Mouse (Mus musculus) inflammation-experienced regulatory T-cells, adult 16 weeks (primary cell): Measurements from ENCODE around the gene Olfr1150-ps1. TPM values are rescaled to one million over a fixed set of nuclear protein-coding genes. Genes with fewer than 3 reads are reported as not detected.

ENCODE experiments used
- polyA plus RNA-seq: library from polyadenylated mRNA; unstranded; fragments of 100-300 nt; shearing (Covaris generic); gene quantifications from one replicate; pipeline ENCODE4 v1.2.1, GENCODE M21; 2017

The Olfr1150-ps1 gene
- not detected for polyA plus RNA-seq

DNA sequence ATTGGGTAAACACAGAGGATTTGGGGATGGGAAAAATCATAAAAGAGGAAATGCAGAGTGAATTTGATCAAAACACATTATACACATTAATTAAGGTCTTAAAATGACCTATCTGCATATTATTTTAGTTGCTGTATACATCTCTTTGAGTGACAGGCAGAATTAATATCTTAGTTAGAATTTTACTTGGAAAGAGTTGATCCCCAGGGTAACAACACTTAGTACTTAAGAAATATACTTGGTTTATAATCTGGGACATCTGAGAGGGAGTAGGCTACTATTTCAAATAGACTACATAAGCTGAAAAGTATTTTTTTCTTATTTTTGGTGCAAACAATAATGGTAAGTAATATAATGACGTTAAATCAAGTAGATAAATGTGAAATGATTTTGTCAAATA lies at the start of gene Olfr1150-ps1:
Gene Olfr1150-ps1, plus strand, starts transcription at position 301 of the 400 bp plus-strand sequence.

GRCm38 (mm10) chr2:87800292-87800691 lies 43.5 kb upstream of the Olfr1150-ps1 start, which contains the start of gene Olfr1143:
TSS of gene Olfr1143 (plus strand) at chr2:87800592.

DNA sequence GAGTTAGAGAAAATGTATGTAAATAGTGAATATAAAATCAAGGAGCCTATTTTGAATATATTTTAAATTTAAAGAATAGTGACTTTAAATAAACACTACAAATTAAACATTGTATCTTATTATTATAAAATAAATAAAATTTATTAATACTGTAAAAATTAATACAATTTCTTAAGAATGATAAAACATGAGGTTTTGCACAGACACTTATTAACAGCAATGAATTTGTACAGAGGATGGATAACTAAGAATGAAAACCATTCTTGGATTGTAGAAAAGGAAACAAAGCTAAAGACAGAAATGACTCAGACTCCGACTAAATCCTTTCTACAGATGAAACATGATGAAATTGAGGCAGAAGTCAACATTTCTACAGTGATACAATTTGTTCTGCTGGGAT lies 34.3 kb upstream of the Olfr1150-ps1 start, which contains the start of gene Olfr1145:
Gene Olfr1145, plus strand, starts transcription at position 301 of the 400 bp plus-strand sequence.

GRCm38 (mm10) chr2:87830233-87830632 lies 13.6 kb upstream of the Olfr1150-ps1 start, which contains the start of gene Olfr1148:
TSS of gene Olfr1148 (plus strand) at chr2:87830533.

DNA sequence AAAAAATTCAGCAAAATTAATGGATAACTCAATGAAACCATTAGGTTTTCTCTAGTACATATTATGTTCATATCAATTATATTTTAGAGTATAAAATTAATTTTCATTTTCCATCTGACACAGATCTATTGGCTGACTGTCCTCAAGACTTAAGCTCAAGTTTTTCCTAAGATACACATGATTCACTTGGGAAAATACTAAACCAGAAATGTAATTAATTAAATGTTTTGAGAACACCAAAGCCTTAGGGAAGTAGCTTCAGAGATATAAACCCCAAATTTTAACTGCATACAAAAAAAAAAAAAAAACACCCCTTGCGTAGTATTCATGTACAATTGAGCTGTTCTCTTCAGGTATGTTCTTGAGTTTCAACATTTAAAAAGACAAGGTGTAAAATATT lies 11.8 kb downstream of the Olfr1150-ps1 start, which contains the start of gene Olfr1151:
Gene Olfr1151, plus strand, starts transcription at position 301 of the 400 bp plus-strand sequence.

DNA sequence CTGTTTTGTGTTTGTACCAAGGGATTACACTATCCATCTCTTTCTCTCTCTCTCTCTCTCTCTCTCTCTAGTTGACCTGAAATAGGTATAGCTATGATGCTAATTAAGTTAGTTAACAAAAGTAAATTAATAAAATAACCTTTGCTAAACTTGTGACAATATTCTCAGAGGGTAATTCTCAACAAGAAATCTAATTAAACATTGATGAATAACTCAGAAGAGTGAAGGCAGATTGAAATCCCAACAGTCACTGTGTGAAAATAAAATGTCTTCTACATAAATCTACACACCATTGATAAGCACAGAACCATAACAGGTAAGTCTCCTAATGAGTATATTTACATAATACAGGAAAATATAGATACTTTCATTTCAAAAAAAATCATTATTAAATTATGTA lies 22.4 kb downstream of the Olfr1150-ps1 start, which contains the start of gene Olfr1152:
Gene Olfr1152, plus strand, starts transcription at position 301 of the 400 bp plus-strand sequence.

GRCm38 (mm10) chr2:87894662-87895061 lies 50.9 kb downstream of the Olfr1150-ps1 start, which contains the start of gene Olfr1153:
TSS of gene Olfr1153 (plus strand) at chr2:87894962.

Other genes starting within 250 kb of the Olfr1150-ps1 start
- gene Olfr1130, start 237.8 kb upstream of the Olfr1150-ps1 start, polyA plus RNA-seq, result not detected
- gene Olfr1131, start 216.9 kb upstream of the Olfr1150-ps1 start, polyA plus RNA-seq, result not detected
- not detected for gene Olfr1132, start 206.5 kb upstream of the Olfr1150-ps1 start, polyA plus RNA-seq
- gene Olfr1133, start 196.6 kb upstream of the Olfr1150-ps1 start, polyA plus RNA-seq, result not detected
- not detected for gene Olfr1134, start 185.5 kb upstream of the Olfr1150-ps1 start, polyA plus RNA-seq
- gene Olfr1135, start 170.3 kb upstream of the Olfr1150-ps1 start, polyA plus RNA-seq, result not detected
- gene Olfr1136, start 150.0 kb upstream of the Olfr1150-ps1 start, polyA plus RNA-seq, result not detected
- gene Olfr1137, start 130.8 kb upstream of the Olfr1150-ps1 start, polyA plus RNA-seq, result not detected
- not detected for gene Olfr1138, start 104.0 kb upstream of the Olfr1150-ps1 start, polyA plus RNA-seq
- gene Olfr1140, start 100.2 kb upstream of the Olfr1150-ps1 start, polyA plus RNA-seq, result not detected
- not detected for gene Olfr1141, start 90.0 kb upstream of the Olfr1150-ps1 start, polyA plus RNA-seq
- gene Olfr152, start 64.5 kb upstream of the Olfr1150-ps1 start, polyA plus RNA-seq, result not detected
- not detected for gene Olfr1143, start 43.4 kb upstream of the Olfr1150-ps1 start, polyA plus RNA-seq
- not detected for gene Olfr1145, start 34.2 kb upstream of the Olfr1150-ps1 start, polyA plus RNA-seq
- not detected for gene Olfr1148, start 13.5 kb upstream of the Olfr1150-ps1 start, polyA plus RNA-seq
- not detected for gene Olfr1151, start 11.9 kb downstream of the Olfr1150-ps1 start, polyA plus RNA-seq
- not detected for gene Olfr1152, start 22.5 kb downstream of the Olfr1150-ps1 start, polyA plus RNA-seq
- not detected for gene Olfr1153, start 51.0 kb downstream of the Olfr1150-ps1 start, polyA plus RNA-seq
- gene Olfr1154, start 61.2 kb downstream of the Olfr1150-ps1 start, polyA plus RNA-seq, result not detected
- gene Olfr1155, start 101.1 kb downstream of the Olfr1150-ps1 start, polyA plus RNA-seq, result not detected
- 0.09 TPM for gene Olfr1156, start 109.1 kb downstream of the Olfr1150-ps1 start, polyA plus RNA-seq
- 0.06 TPM for gene Olfr1157, start 124.3 kb downstream of the Olfr1150-ps1 start, polyA plus RNA-seq
- gene Olfr74, start 130.7 kb downstream of the Olfr1150-ps1 start, polyA plus RNA-seq, result not detected
- gene Olfr1158, start 146.1 kb downstream of the Olfr1150-ps1 start, polyA plus RNA-seq, result not detected
- not detected for gene Olfr1160, start 164.3 kb downstream of the Olfr1150-ps1 start, polyA plus RNA-seq
- not detected for gene Olfr1161, start 178.8 kb downstream of the Olfr1150-ps1 start, polyA plus RNA-seq
- gene Olfr73, start 193.7 kb downstream of the Olfr1150-ps1 start, polyA plus RNA-seq, result not detected
- gene Olfr1162, start 207.1 kb downstream of the Olfr1150-ps1 start, polyA plus RNA-seq, result not detected
- gene Olfr1163, start 227.8 kb downstream of the Olfr1150-ps1 start, polyA plus RNA-seq, result not detected
- not detected for gene Olfr1164, start 250.0 kb downstream of the Olfr1150-ps1 start, polyA plus RNA-seq